Mouse (Mus musculus): Measurements from ENCODE around the gene Krr1.

Gene Krr1

DNA sequence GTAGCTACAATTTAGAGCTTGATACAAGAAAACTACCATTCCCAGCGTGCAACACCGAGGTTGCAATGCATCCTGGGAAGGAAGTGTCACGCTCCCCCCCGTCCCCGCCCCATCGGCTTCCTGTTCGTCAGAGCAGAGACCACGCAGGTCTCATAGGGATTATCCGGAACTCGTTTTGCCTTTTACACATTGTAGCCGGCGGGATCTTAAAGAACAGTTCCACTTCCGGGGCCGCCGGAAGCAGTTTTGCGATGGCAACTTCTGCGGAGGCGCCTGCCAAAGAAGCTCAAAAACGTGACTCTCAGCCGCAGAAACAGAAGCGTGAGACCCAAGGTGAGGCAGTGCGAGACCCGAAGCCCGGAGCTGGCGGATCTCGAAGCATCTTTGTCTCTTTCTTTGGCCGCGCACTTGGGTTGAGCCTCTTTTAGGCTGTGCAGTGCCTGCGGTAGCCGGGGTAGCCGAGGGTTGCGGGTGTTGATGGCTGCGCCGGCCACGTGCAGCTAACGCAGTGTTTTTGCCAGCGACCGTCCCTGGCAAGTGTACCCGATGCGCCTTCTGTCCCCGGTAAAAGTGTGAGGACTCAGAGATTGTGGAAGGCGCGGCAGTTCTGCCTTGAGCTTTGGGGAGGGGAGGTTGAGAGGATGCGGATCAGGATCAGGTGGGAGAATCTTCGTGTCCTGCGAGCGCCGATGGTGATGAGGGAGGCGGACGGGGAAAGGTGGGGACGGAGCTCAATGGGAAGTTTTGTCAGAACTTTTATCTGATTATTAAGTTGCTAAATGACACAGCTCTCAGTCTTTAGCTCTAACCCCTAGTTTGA lies at the start of gene Krr1:
Gene Krr1 (plus strand): TSS at position 123 of the 820 bp plus-strand sequence.
- in situ Hi-C loops (cut with MboI; ENCODE audit: low pct_unique_long_range_greater_than_20kb in 1 of 2, low sequenced_read_pairs in 2 of 2, unreplicated experiment in 1 of 2) = no loop called here

DNA sequence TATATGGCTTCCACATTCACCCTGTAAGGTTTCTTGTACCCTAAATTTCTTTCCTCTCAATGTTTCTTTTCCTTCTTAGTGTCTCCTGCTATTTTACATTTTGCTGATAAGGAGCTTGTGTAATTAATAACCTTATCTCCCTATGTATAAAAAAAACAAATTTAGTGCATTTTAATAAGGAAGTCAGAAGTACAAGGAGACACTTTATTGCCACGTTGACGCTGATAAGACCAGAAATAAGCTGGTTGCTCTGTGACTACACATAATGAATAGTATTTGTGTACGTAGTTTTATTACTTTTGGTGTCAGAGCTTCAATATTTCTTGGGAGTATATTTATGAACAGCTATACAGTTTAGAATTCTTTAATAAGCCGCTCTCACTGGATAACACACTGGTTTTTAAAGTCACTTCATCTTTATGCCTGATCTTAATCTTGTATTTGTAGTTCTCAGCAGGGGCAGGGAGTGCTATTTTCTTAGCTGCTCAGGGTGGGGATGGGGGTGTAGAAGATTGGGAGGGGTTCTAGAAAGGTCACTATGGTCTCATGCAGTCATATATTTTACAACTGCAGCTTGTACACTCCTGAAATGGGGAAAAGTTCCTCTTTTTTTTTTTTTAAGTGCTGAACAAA lies 48.8 kb upstream of the Krr1 start:
- in situ Hi-C loops (cut with MboI; ENCODE audit: low pct_unique_long_range_greater_than_20kb in 1 of 2, low sequenced_read_pairs in 2 of 2, unreplicated experiment in 1 of 2) = loop anchor here in 1 of 2 experiments (10.0 kb wide), 1 partner anchor 419 kb away; the partner anchor contains the start of gene Phlda1

GRCm38 (mm10) chr10:111924141-111924540 lies 48.3 kb upstream of the Krr1 start:
- in situ Hi-C loops (cut with MboI; ENCODE audit: low pct_unique_long_range_greater_than_20kb in 1 of 2, low sequenced_read_pairs in 2 of 2, unreplicated experiment in 1 of 2) = loop anchor here in 1 of 2 experiments (10.0 kb wide), 1 partner anchor 419 kb away; the partner anchor contains the start of gene Phlda1

DNA sequence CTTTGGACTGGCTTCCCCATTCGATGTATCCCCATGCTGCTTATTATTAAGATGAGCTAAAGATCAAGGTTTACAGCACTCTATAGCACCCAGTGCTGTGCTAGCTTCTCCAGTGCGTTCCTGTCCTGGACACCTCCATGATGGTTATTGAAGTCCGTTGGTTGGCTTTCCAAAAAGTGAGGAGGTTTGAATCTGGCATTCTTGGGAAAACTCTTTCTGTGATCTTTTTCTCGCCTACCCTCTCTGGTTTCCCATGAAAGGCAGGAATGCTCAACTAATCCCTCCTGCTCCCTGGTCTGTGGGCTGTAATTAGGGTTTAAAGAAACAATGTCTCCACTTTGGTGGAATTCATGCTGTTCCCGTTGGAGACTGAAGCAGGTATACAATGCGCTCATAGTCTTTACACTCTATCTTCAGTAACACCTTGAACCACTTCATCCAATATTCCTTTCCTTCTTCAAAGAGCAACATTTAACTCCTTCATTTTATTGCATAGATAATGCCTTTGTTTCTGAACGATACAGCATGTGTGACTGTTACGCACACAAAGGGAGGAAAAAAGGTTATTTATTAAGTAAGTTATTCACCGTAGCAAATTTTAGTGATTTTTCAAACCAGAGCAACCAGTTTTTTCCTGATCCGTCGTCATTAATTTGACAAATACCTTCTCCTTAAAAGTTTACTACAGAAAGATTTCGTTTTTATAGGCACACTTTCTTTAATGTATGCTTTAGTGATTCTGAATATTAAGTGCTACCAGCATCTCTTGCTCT lies 47.6 kb upstream of the Krr1 start:
- in situ Hi-C loops (cut with MboI; ENCODE audit: low pct_unique_long_range_greater_than_20kb in 1 of 2, low sequenced_read_pairs in 2 of 2, unreplicated experiment in 1 of 2) = loop anchor here in 1 of 2 experiments (10.0 to 25.0 kb wide), 2 partner anchors 263 to 420 kb away; partner anchors contain the start of gene Phlda1

DNA sequence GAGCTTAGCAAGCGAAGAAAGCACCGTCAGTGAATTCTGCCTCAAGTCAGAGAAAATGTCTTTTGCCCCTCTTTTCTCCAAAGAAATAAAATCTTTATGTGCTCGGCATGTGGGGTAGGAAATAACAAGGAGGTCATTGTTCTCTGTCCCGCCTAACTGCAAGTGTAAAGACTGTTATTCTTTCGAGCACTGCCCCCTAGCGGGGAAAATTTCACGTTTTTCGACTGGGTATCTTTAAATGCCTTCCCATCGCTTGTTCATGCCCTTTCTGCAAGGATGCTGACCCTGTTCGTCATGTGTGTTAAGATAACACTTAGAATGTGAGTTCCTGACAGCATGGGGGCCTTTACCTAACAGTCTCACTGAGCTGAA lies 47.0 kb upstream of the Krr1 start:
- in situ Hi-C loops (cut with MboI; ENCODE audit: low pct_unique_long_range_greater_than_20kb in 1 of 2, low sequenced_read_pairs in 2 of 2, unreplicated experiment in 1 of 2) = loop anchor here in 1 of 2 experiments (10.0 to 25.0 kb wide), 2 partner anchors 263 to 421 kb away; partner anchors contain the start of gene Phlda1

DNA sequence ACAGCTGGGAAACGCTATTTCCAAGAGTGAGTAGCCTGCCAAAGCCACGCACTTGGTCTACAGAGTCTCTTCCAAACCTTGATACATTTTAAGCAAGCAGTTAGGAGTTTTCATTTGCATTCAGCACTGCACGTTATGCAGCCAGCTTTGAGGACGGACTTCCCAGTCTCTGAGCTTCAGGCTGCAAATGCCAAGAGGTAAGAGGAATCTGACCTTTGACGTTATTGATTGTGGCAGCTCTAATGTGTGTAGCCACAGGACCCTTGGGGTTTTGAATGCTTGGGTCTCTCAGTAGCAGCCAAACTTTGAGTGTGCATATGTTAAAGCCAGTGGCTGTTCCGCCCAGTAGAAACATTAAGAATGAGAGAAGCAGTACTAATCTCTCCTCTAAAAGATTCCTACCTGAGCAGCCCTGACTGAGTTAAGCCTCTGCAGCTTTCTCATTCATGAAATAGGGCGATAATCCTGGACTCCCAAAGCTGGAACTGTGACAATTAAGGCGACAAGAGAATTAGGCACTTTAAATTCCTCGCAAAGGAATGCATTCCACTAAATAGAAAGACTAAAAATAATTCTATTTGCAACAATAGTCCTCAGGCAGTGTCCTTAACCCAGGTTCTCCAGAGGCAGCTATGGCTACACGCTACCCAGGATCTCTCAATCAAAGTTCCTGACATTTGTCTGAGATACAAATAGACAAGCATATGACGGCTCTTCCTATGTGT lies 39.7 kb upstream of the Krr1 start:
- in situ Hi-C loops (cut with MboI; ENCODE audit: low pct_unique_long_range_greater_than_20kb in 1 of 2, low sequenced_read_pairs in 2 of 2, unreplicated experiment in 1 of 2) = loop anchor here in 1 of 2 experiments (25.0 kb wide), 1 partner anchor 270 kb away; no protein-coding TSS in a partner anchor

- in situ Hi-C loops (cut with MboI; ENCODE audit: low pct_unique_long_range_greater_than_20kb in 1 of 2, low sequenced_read_pairs in 2 of 2, unreplicated experiment in 1 of 2) = loop anchor here in 1 of 2 experiments (25.0 kb wide), 1 partner anchor 273 kb away; no protein-coding TSS in a partner anchor
Measured at GRCm38 (mm10) chr10:111935207-111935606, 37.3 kb upstream of the Krr1 start.

DNA sequence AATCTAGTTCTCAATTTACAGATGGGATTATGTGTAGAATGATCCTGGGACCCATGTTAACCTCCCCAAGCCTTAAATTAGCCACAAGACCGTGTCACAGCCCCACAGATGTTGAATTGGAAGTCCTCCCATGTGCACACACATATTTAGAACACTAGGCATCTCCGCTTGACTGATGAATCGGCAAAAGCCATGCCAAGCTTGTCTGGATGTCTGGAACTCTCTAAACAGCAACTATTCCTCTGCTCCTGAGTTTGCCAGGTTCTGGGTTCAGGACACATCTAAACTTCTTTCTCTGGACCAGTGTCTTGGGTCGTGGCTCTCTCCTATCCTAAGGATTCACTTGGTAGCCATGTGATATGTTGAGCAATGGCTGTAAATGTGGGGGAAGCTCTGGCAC lies 36.4 kb upstream of the Krr1 start:
- in situ Hi-C loops (cut with MboI; ENCODE audit: low pct_unique_long_range_greater_than_20kb in 1 of 2, low sequenced_read_pairs in 2 of 2, unreplicated experiment in 1 of 2) = loop anchor here in 1 of 2 experiments (25.0 kb wide), 1 partner anchor 274 kb away; no protein-coding TSS in a partner anchor

- in situ Hi-C loops (cut with MboI; ENCODE audit: low pct_unique_long_range_greater_than_20kb in 1 of 2, low sequenced_read_pairs in 2 of 2, unreplicated experiment in 1 of 2) = loop anchor here in 1 of 2 experiments (25.0 kb wide), 1 partner anchor 274 kb away; no protein-coding TSS in a partner anchor
Measured at GRCm38 (mm10) chr10:111936491-111937145, 35.8 kb upstream of the Krr1 start.

DNA sequence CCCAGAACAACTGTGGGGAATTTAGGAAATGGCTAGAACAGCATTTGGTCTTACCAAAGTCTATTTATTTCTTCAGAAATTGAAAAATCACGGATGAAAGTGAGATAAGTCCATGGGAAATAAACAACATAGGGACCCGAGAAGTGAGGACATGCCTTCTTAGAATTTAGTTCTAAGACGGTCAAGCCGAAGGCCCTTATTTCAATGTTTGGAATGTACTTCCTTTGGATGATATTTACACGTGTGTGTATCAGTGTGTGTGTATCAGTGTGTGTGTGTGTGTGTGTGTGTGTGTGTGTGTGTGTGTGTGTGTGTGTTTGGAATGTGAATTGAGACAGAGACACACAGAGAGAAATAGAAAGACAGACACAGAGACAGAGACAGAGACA lies 35.3 kb upstream of the Krr1 start:
- in situ Hi-C loops (cut with MboI; ENCODE audit: low pct_unique_long_range_greater_than_20kb in 1 of 2, low sequenced_read_pairs in 2 of 2, unreplicated experiment in 1 of 2) = loop anchor here in 1 of 2 experiments (25.0 kb wide), 1 partner anchor 275 kb away; no protein-coding TSS in a partner anchor

DNA sequence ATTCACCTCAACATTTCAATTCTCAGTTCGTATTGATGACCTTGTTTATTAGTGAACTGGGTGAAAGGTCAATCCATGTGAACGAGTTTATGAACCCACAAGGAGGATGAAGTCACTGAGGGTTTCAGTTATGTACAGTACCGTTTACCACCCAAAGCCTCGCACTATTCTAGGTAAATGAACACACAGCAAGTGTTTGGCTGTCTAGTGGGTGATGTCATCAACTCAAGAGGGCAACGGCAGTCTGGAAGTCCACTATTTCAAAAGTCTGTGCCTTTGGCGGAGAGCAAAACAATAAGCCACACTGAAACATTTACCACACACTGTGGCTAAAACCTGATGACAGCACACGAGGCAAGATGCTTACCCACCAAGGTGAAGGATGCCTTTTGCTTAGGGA lies 29.4 kb upstream of the Krr1 start:
- in situ Hi-C loops (cut with MboI; ENCODE audit: low pct_unique_long_range_greater_than_20kb in 1 of 2, low sequenced_read_pairs in 2 of 2, unreplicated experiment in 1 of 2) = loop anchor here in 1 of 2 experiments (25.0 kb wide), 1 partner anchor 281 kb away; no protein-coding TSS in a partner anchor

- in situ Hi-C loops (cut with MboI; ENCODE audit: low pct_unique_long_range_greater_than_20kb in 1 of 2, low sequenced_read_pairs in 2 of 2, unreplicated experiment in 1 of 2) = loop anchor here in 1 of 2 experiments (25.0 kb wide), 1 partner anchor 283 kb away; no protein-coding TSS in a partner anchor
Measured at GRCm38 (mm10) chr10:111945563-111945962, 26.9 kb upstream of the Krr1 start.

DNA sequence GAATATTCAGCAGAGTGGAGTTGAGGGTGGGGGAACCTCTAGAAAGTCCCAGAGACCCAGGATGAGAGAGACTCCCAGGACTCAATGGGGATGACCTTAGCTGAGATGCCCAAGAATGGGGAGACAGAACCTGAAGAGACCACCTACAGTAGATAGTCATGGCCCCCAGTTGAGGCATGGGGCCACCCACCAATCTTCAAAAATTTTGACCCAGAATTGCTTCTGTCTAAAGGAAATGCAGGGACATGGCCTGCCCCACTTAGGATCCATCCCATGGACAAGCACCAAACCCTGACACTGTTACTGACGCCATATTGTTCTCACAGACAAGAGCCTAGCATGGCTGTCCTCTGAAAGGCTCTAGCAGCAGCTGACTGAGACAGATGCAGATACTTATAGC lies 24.4 kb upstream of the Krr1 start:
- in situ Hi-C loops (cut with MboI; ENCODE audit: low pct_unique_long_range_greater_than_20kb in 1 of 2, low sequenced_read_pairs in 2 of 2, unreplicated experiment in 1 of 2) = loop anchor here in 1 of 2 experiments (25.0 kb wide), 1 partner anchor 286 kb away; no protein-coding TSS in a partner anchor

- in situ Hi-C loops (cut with MboI; ENCODE audit: low pct_unique_long_range_greater_than_20kb in 1 of 2, low sequenced_read_pairs in 2 of 2, unreplicated experiment in 1 of 2) = loop anchor here in 1 of 2 experiments (25.0 kb wide), 1 partner anchor 287 kb away; no protein-coding TSS in a partner anchor
Measured at GRCm38 (mm10) chr10:111949008-111949407, 23.5 kb upstream of the Krr1 start.

DNA sequence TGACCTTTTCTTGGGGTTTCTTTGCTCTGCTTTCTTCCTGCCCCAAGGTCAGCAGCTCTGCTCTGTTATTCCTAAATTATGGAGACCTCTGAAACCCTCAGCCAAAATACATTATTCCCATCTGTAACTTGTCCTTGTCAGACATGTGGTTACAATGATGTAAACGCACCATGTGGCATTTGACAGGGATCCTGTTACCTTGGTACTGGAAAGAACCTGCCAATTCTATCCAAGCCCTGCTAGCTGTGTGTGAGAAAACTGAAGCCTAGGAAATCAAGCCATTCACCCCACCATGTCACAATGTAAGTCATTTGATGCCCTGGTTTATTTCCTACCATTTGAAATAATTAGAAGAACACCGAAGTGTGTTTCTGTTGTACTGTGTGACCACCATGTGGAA lies 16.6 kb upstream of the Krr1 start:
- in situ Hi-C loops (cut with MboI; ENCODE audit: low pct_unique_long_range_greater_than_20kb in 1 of 2, low sequenced_read_pairs in 2 of 2, unreplicated experiment in 1 of 2) = no loop called here

DNA sequence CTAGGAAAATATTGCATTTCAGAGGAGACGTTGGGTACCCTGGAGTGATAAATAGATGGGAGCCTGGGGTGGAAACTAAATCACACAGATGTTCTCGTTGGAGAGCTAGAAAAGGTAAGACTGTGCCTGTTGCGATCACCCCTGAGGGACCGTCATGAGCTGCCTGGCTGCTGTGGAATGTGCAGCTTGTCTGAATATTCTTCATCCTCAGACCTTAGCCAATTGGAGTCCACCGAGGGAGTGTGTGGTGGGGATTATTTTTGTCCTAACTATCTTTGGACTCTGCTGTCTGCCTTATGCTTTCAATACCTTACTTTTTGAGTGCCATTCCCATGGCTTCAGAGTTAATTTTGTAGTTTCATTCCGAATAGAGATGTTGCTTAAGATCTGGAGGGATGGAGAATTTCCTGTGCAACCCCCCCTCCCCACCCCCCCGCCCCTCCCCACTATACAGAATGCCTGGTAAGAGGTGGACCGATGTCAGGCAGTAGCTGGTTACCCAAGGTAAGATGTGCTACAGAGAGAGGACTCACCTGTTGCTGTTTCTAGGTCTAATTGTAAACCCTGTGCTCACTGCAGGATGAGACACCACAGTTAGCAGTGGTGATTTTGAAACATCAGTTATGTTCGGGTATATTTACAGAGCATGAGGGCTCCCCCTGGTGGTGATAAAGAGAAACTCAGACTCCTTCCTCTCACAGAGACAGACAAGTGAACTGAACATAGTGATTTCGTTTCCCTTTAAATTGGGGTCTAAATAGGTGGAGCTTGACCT lies 15.0 kb upstream of the Krr1 start:
- in situ Hi-C loops (cut with MboI; ENCODE audit: low pct_unique_long_range_greater_than_20kb in 1 of 2, low sequenced_read_pairs in 2 of 2, unreplicated experiment in 1 of 2) = no loop called here
